In the genomic region with DNA sequence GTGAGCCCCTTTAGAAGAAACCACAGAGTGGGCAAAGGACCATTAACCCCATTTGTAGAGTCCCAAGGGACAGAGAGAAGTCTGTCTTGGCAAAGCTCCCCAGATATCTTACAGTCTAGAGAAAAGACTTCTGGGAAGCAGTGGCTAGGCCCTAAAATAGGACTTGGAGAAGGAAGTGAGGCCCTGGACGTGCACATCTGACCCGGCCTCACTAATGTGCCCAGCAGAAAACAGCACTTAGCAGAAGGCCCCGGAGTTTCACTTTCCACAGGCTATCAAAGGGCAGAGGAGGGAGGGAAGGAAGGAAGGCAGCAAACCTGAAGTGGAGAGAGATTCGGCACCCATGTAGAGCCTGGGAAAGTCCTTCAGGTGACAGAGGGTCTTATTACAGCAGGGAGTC, we compare ENCODE assay signal across 21 mouse cellular contexts. TPM values are rescaled to one million over a fixed set of nuclear protein-coding genes. Genes with fewer than 3 reads are reported as not detected.
A peak's percentile ranks its signal among the peaks of the same experiment; 100 is the strongest.
DNase-seq lines count a peak whose midpoint lies in the region; ATAC-seq and TF ChIP-seq lines count a peak whose summit lies in the region.
"Had no signal": no experiment of that assay in that cellular context is flagged by ENCODE, and none has a peak within 500 bp of the region (broad histone marks: within the 10 kb centered on the region; RNA-seq: fewer than 3 reads in every experiment).

No protein-coding gene starts in this region.

- intact Hi-C loops in heart, postnatal 25 days (cut with DNase I): no loop called here

- no peak overlapping the region for H3K9ac ChIP-seq in liver, adult 2 months (ENCODE audit: low read depth, low read length)
- no peak overlapping the region for H3K9ac ChIP-seq in liver, embryonic 11.5 days (ENCODE audit: low read depth, low read length)
- H3K9ac ChIP-seq: forebrain, embryonic 15.5 days; hindbrain, embryonic 15.5 days; liver, embryonic 13.5 days; midbrain, embryonic 15.5 days had no signal

- DNase-seq in heart, adult 9 months (ENCODE audit: low spot score in 2 of 2): peak; percentile 31 to 58
- DNase-seq in heart, postnatal 25 days (ENCODE audit: low spot score): no peak
- DNase-seq in liver, adult 2 months (ENCODE audit: extremely low read depth, low read depth, low spot score): peak; percentile 26
- DNase-seq in liver, embryonic 11.5 days (ENCODE audit: low spot score): no peak
- DNase-seq in urinary bladder, postnatal 4 days (ENCODE audit: low spot score in 2 of 2): no peak
- no peak for DNase-seq in thymus, postnatal 25 days
- DNase-seq: cerebellum, adult 11-12 months; cerebellum, postnatal 36 days; kidney, postnatal 25 days; layer of hippocampus, postnatal 36 days; left cerebral cortex, postnatal 4 days; liver, embryonic 13.5 days; retina, postnatal 1 day; right cerebral cortex, postnatal 4 days had no signal

- TF ChIP-seq CTCF in liver, adult 2 months (IDR thresholded peaks at IDR 0.05; ENCODE audit: low read depth, low read length): no peak

- no peak for TF ChIP-seq POLR2A in liver, adult 2 months (IDR thresholded peaks at IDR 0.05; ENCODE audit: extremely low read depth, insufficient read depth, low read length)

- H3K36me3 ChIP-seq in liver, adult 2 months (ENCODE audit: control insufficient read depth, insufficient read depth, low read length): no peaks in the 10 kb centered on the region
- H3K36me3 ChIP-seq in liver, embryonic 11.5 days (ENCODE audit: control insufficient read depth, insufficient read depth, low read length): no peaks in the 10 kb centered on the region
- H3K36me3 ChIP-seq: embryonic facial prominence, embryonic 10.5 days; forebrain, embryonic 15.5 days; hindbrain, embryonic 15.5 days; liver, embryonic 13.5 days; midbrain, embryonic 15.5 days had no signal

- no peaks in the 10 kb centered on the region for H3K27me3 ChIP-seq in liver, adult 2 months (ENCODE audit: control insufficient read depth, insufficient read depth, low read length)
- H3K27me3 ChIP-seq in liver, embryonic 11.5 days (replicated peaks; ENCODE audit: control insufficient read depth, insufficient read depth, low read length): no peaks in the 10 kb centered on the region
- H3K27me3 ChIP-seq: forebrain, embryonic 15.5 days; hindbrain, embryonic 15.5 days; midbrain, embryonic 15.5 days had no signal

- 69% methylated on average over 4 of the region's 4 CpGs for WGBS in liver, adult 2 months
- 58% methylated on average over 4 of the region's 4 CpGs for WGBS in liver, embryonic 11.5 days

- H3K4me2 ChIP-seq in liver, embryonic 11.5 days: no peak overlapping the region
- H3K4me2 ChIP-seq: forebrain, embryonic 15.5 days; hindbrain, embryonic 15.5 days; liver, embryonic 13.5 days; midbrain, embryonic 15.5 days had no signal

- no peaks in the 10 kb centered on the region for H3K79me2 ChIP-seq in liver, adult 2 months (ENCODE audit: control insufficient read depth, insufficient read depth, low read length)

- no peak overlapping the region for H3K27ac ChIP-seq in liver, adult 2 months (replicated peaks; ENCODE audit: insufficient read depth, low read depth, low read length)
- H3K27ac ChIP-seq in liver, embryonic 11.5 days (ENCODE audit: low read depth, low read length): no peak overlapping the region
- H3K27ac ChIP-seq: embryonic facial prominence, embryonic 10.5 days; forebrain, embryonic 15.5 days; hindbrain, embryonic 15.5 days; liver, embryonic 13.5 days; midbrain, embryonic 15.5 days had no signal

- no peak overlapping the region for H3K4me3 ChIP-seq in liver, adult 2 months (ENCODE audit: insufficient read depth, low read depth, low read length)
- H3K4me3 ChIP-seq in liver, embryonic 11.5 days (ENCODE audit: low read depth, low read length): no peak overlapping the region
- H3K4me3 ChIP-seq: embryonic facial prominence, embryonic 10.5 days; forebrain, embryonic 15.5 days; hindbrain, embryonic 15.5 days; liver, embryonic 13.5 days; megakaryocyte, embryonic 14.5 days; midbrain, embryonic 15.5 days had no signal

- H3K9me3 ChIP-seq in liver, embryonic 11.5 days (ENCODE audit: control insufficient read depth, low read length): no peaks in the 10 kb centered on the region
- H3K9me3 ChIP-seq: embryonic facial prominence, embryonic 10.5 days; forebrain, embryonic 15.5 days; hindbrain, embryonic 15.5 days; liver, embryonic 13.5 days; megakaryocyte, embryonic 14.5 days; midbrain, embryonic 15.5 days had no signal

- ATAC-seq in liver, embryonic 11.5 days (replicated peaks; ENCODE audit: low FRiP score): no peak
- peak; percentile 66 for ATAC-seq in common myeloid progenitor, adult 5-6 weeks (replicated peaks; ENCODE audit: low read depth, poor library complexity, severe bottlenecking)
- ATAC-seq: forebrain, embryonic 15.5 days; intestine, embryonic 16.5 days; midbrain, embryonic 15.5 days had no signal

- H3K4me1 ChIP-seq in liver, adult 2 months (ENCODE audit: control insufficient read depth, insufficient read depth, low read length): no peaks in the 10 kb centered on the region
- no peaks in the 10 kb centered on the region for H3K4me1 ChIP-seq in liver, embryonic 11.5 days (replicated peaks; ENCODE audit: control insufficient read depth, insufficient read depth, low read length)
- H3K4me1 ChIP-seq: forebrain, embryonic 15.5 days; hindbrain, embryonic 15.5 days; liver, embryonic 13.5 days; midbrain, embryonic 15.5 days had no signal

RNA-seq across cellular contexts. Expression of a gene that starts 2.2 kb away (rescaled TPM):
- total RNA-seq in heart, postnatal 25 days (2021): under 1 TPM in 1 of 2 experiments, not detected in 1; 0.03 TPM
- 0.09 and 0.13 TPM in 2 replicates for total RNA-seq in liver, adult 2 months (2014; rRNA removed)
- polyA plus RNA-seq in liver, adult 2 months (2012; rRNA removed): under 0.01 TPM in 1 of 2 replicates, not detected in the other
- polyA plus RNA-seq in liver, embryonic 11.5 days (2014; fragmentation: Nextera tagmentation; extraction: Ambion mirVana): 0.01 and 0.03 TPM in 2 replicates
- total RNA-seq in common myeloid progenitor, adult 5-6 weeks (2017): 0.05 TPM in 2 replicates

RNA-seq across cellular contexts. Expression of a gene that starts 45.2 kb away (rescaled TPM):
- 1 to 10 TPM; 5.8 to 8.2 TPM for total RNA-seq in heart, postnatal 25 days (2021)
- total RNA-seq in liver, adult 2 months (2014; rRNA removed): 3.1 and 3.6 TPM in 2 replicates
- 1.3 and 2.2 TPM in 2 replicates for polyA plus RNA-seq in liver, adult 2 months (2012; rRNA removed)
- 4.8 and 4.9 TPM in 2 replicates for polyA plus RNA-seq in liver, embryonic 11.5 days (2014; fragmentation: Nextera tagmentation; extraction: Ambion mirVana)
- total RNA-seq in common myeloid progenitor, adult 5-6 weeks (2017): 15.0 and 17.4 TPM in 2 replicates

Comparison
In these comparisons a context has a peak if more than half of its experiments do, and no peak if none do; other contexts are left out.
1. DNase-seq: peak in heart, adult 9 months (2 of 2) and liver, adult 2 months (single experiment); none in heart, postnatal 25 days (single experiment), liver, embryonic 11.5 days (single experiment), urinary bladder, postnatal 4 days (0 of 2) and thymus, postnatal 25 days (single experiment).